Mouse (Mus musculus): ENCODE results near the gene Cacng4.

DNA sequence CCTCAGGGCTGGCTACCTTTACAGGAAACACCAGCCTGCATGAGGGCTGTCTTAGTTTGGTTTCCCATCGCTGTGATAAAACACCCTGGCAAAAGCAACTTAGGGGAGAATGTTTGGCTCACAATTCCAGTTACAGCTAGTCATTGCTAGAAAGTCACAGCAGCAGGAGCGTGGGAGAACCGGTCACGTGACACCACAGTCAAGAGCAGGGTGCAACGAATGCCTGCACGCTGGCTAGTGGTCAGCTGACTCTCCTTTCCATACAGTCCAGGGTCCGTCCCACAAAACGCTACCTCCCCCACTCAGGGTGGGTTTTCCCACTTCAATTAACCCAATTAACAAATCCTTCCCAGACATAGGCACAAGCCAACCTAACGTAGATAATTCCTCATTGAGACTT, 34.8 kb downstream of the Cacng4 start:
- TF ChIP-seq POLR2A (IDR thresholded peaks at IDR 0.05; ENCODE audit: borderline replicate concordance, insufficient read depth, low read length): no peak
- TF ChIP-seq CTCF (IDR thresholded peaks at IDR 0.05; ENCODE audit: borderline replicate concordance, insufficient read depth, low read depth, low read length): no peak

All from cerebellum, adult 2 months (tissue).